Mouse (Mus musculus) midbrain, embryonic 10.5 days (tissue): Measurements from ENCODE around the gene Myd88. TPM values are rescaled to one million over a fixed set of nuclear protein-coding genes. Genes with fewer than 3 reads are reported as not detected.

Experiments used
- DNase-seq: peaks from one replicate; pipeline ENCODE4 v3.0.0-alpha.2; 2017; ENCODE audit warnings: low spot score
- H3K27ac ChIP-seq: fragments of 300-500 bp; sonication (generic); replicated peaks from 2 replicates; pipeline ENCODE4 v1.5.1; 2016; ENCODE audit warnings: mild to moderate bottlenecking
- H3K27me3 ChIP-seq: fragments of 300-500 bp; sonication (generic); 2 replicates; pipeline ENCODE4 v1.6.1; 2016; ENCODE audit warnings: low read depth, mild to moderate bottlenecking; ENCODE audit not compliant: poor library complexity, severe bottlenecking
- H3K36me3 ChIP-seq: fragments of 300-500 bp; sonication (generic); 2 replicates; pipeline ENCODE4 v1.6.1; 2016; ENCODE audit warnings: mild to moderate bottlenecking, moderate library complexity
- H3K4me1 ChIP-seq: fragments of 300-500 bp; sonication (generic); 2 replicates; pipeline ENCODE4 v1.6.1; 2016
- H3K4me3 ChIP-seq: fragments of 300-500 bp; sonication (generic); 2 replicates; pipeline ENCODE4 v1.5.1; 2016; ENCODE audit warnings: mild to moderate bottlenecking, moderate library complexity
- H3K9me3 ChIP-seq: fragments of 300-500 bp; sonication (generic); replicated peaks from 2 replicates; pipeline ENCODE4 v1.6.1; 2016; ENCODE audit warnings: mild to moderate bottlenecking
- WGBS: fragments of 180-500 bp; shearing (Covaris S2); methylation state at CpG from one replicate; pipeline ENCODE4 v1.1.7; 2016; 5-methylcytosine and 5-hydroxymethylcytosine counted together
- polyA plus RNA-seq: library from polyadenylated mRNA; unstranded; fragments of >200 nt; fragmentation: Nextera tagmentation; extraction: Ambion mirVana; gene quantifications from 2 replicates; pipeline ENCODE4 v1.2.1, GENCODE M21; 2016

The Myd88 gene
- polyA plus RNA-seq, 1 experiment from 2014 or later: 8.2 TPM

DNA sequence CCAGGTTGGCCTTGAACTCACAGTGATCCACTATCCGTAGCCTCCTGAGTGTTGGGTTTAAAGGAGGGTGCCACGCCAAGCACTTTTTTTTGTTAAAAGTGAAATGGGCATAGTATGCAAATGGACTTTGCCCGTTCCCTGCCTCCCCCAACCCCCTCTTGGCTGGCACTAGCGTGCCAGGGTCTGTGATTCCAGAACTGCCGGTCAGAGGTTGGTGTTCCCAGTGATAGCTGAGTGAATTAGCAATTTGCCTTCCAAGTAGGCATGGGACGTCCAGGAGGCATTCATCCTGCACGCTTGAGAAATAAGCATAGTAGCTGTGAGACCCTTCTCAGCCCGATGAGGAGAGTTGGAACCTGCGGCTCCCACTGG is 16.8 kb upstream of the Myd88 start:
- Histone ChIP-seq H3K27ac (no peak overlapping the region; the same call in 1 of the 2 replicates), H3K4me3 (peak overlapping the region; percentile 78), H3K36me3 (0 out of 2 replicates have a peak, but pooled peaks cover 3% of the 10 kb centered on the region), H3K4me1 (peaks cover 12% of the 10 kb centered on the region), H3K27me3 (peaks cover 7% of the 10 kb centered on the region; the same call in 1 of the 2 replicates), H3K9me3 (no peaks in the 10 kb centered on the region)
- 50% methylated on average over 9 of the region's 9 CpGs for WGBS
- DNase-seq: no peak

DNA sequence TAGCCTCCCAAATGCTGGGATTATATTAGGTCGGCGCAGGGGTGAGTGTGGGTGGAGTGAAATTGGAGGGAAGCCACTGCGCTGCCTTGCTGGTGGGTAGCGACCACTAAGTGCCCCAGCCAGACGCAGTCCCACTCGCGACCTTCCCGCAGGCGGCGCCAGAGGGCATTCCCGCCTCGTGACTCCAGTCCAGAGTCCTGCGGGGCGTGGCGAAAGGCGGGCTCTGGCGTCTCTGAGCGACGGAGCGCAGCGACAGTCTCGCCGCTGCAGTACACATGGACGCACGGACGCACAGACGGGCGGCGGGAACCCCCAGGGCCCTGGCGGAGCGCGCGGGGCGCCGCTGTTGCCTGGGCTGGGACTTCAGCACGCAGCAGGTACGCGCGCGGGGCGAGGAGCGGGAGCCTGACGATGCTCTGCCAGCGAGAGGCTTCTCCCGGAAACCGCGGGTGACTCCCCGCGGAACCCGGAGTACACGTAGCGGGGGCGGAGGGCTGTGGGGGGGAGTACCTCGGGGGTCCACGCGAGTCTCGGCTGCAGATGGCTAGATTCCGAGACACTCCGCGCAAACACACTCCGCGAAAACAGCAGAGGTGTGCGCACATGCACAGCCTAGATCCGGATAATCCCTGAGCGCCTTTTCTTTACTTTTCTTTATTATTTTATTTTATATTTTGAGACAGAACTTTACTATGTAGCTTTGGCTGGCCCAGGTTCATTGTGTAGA is 16.3 kb upstream of the Myd88 start, which contains the start of gene Xylb:
Gene Xylb, plus strand, starts transcription at position 51 of the 727 bp plus-strand sequence.
- 4% methylated on average over 65 of the region's 65 CpGs for WGBS
- Histone ChIP-seq H3K4me3 (peak within 1 kb of the TSS; percentile 78), H3K9me3 (no peaks in the 10 kb centered on the region), H3K36me3 (0 out of 2 replicates have a peak, but pooled peaks cover 3% of the 10 kb centered on the region), H3K4me1 (peaks cover 12% of the 10 kb centered on the region), H3K27me3 (peaks cover 7% of the 10 kb centered on the region; the same call in 1 of the 2 replicates), H3K27ac (peak within 1 kb of the TSS; percentile 89)
- DNase-seq: peak; percentile 90

DNA sequence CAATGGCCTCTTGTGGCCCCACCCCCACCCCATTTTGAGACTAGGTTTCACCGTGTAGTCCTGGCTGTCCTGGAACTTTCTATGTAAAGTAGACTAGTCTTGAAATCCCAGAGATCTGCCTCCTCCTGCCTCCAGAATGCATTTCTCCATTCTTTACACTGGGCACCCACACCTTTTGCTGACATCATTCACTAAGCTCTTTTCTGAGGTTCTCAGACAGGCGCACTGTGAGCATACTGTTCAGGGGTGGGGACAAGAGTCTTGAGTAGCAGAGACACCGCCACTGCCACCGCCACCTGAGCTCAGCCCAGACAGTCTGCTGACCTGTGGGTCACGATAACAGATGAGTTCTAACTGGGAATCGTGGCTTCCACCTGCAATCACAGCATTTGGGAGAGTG is 14.7 kb upstream of the Myd88 start:
- H3K4me1 ChIP-seq: peaks cover 12% of the 10 kb centered on the region
- H3K27me3 ChIP-seq: peaks cover 7% of the 10 kb centered on the region; the same call in 1 of the 2 replicates
- H3K36me3 ChIP-seq: peaks cover 6% of the 10 kb centered on the region
- 89% methylated on average over 6 of the region's 6 CpGs for WGBS
- H3K9me3 ChIP-seq: no peaks in the 10 kb centered on the region
- DNase-seq: no peak
- H3K27ac ChIP-seq: no peak overlapping the region
- no peak overlapping the region for H3K4me3 ChIP-seq

DNA sequence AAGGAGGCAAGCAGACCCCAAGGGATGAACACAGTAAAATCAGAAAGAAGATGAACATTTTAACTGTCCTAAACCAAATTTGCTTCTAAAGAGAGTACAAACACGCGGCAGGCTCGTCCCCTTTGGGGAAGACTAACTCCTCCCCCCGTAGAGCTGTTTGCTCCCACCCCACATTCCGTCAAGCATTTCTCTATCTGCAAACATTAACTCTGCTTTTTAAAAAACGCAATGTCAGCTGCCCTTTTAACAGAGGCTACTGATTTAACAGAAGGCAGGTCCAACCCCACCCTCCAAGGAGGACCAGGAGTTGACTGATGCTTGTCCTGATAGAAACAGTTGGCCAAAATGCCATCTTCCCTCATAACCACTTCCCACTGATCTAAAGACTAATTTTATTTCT is 12.7 kb upstream of the Myd88 start:
- H3K27me3 ChIP-seq: peaks cover 7% of the 10 kb centered on the region; the same call in 1 of the 2 replicates
- H3K4me1 ChIP-seq: peaks cover 12% of the 10 kb centered on the region
- peaks cover 25% of the 10 kb centered on the region for H3K36me3 ChIP-seq
- WGBS: 82% methylated on average over 6 of the region's 6 CpGs
- H3K27ac ChIP-seq: no peak overlapping the region
- no peaks in the 10 kb centered on the region for H3K9me3 ChIP-seq
- H3K4me3 ChIP-seq: no peak overlapping the region
- DNase-seq: no peak

DNA sequence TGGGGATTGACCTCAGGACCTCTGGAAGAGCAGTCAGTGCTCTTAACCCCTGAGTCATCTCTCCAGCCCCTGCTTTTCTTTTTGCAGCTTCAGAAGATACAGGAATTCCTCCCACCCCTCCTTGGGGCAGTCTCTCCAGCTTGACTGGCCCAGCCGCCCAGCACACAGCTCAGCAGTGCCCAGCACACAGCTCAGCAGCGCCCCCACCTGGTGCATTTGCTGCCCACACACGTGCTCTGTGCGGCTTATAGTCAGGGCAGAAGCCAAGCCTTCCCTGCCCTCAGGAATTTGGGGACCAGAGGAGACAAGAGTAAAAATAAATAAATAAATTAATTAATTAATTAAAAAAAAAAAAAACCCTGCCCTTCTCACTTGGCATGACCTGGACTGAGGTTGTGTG is 10.8 kb upstream of the Myd88 start:
- 24% methylated on average over 4 of the region's 4 CpGs for WGBS
- Histone ChIP-seq H3K9me3 (no peaks in the 10 kb centered on the region), H3K36me3 (peaks cover 42% of the 10 kb centered on the region), H3K4me1 (no peaks in the 10 kb centered on the region; the same call in 1 of the 2 replicates), H3K27ac (no peak overlapping the region), H3K27me3 (no peaks in the 10 kb centered on the region), H3K4me3 (no peak overlapping the region)
- DNase-seq: peak; percentile 80

DNA sequence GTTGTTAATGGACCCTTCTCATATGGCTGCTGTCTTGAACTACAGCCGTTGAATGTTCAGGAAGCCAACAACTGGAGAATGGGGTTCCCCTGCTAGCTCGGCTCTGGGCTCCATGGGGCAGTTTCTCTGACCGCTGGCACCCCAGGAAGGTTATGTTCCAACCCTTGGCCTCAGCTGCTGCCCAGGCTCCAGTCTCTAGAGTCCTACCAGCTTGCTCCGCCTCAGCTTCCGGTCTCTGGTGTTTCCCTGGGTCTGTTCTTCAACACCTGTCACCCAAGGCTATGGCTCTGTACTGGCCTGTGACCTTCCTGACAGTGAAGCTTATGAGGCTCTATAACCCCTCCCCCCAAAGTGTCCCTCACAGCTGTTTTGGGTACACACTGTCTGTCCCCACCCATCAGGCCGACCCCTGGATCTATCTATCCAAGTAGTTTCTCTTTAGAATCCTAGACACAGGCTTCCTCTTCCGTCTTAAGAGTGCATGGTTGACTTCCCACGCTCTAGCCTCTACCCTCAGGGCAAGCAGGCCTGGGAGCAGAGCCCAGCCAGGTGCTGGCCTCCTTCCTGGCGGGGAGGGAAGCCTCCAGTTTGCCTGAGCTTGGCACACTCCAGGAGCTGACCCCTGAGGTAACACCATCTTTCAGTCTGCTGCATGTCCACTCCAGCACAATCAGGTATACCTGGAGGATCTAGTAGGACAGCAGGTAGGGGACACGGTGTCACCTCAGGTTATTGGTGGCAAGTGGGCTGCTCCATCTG is 9.9 kb upstream of the Myd88 start:
- DNase-seq: no peak
- H3K4me3 ChIP-seq: no peak overlapping the region
- peaks cover 52% of the 10 kb centered on the region for H3K36me3 ChIP-seq

DNA sequence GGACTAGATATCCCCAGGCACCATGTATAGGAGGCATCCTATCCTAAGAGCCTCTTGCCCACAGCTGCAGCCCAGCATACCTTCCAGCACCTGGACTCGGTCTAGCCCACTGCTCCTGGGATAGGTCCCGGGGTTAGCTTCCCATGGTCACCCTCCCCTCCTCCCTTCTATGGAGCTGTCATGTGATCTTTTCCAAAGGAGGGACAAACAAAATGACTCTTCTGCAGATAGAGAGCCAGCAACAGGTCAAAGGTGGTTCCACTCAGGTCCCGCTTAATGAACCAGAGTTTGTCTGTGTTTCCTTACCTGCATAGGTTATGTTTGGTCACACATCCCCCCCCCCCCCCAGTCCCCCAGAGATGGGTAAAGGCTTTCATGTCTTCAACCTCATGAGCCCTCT is 9.3 kb upstream of the Myd88 start:
- H3K36me3 ChIP-seq: peaks cover 58% of the 10 kb centered on the region
- H3K27ac ChIP-seq: no peak overlapping the region
- WGBS: 95% methylated on average over 3 of the region's 3 CpGs
- no peak overlapping the region for H3K4me3 ChIP-seq
- H3K27me3 ChIP-seq: no peaks in the 10 kb centered on the region
- DNase-seq: no peak
- no peaks in the 10 kb centered on the region for H3K9me3 ChIP-seq
- H3K4me1 ChIP-seq: no peaks in the 10 kb centered on the region

More for the DNA sequence above, 9.9 kb upstream of the Myd88 start:
- WGBS: 92% methylated on average over 10 of the region's 10 CpGs
- Histone ChIP-seq H3K4me1 (no peaks in the 10 kb centered on the region), H3K27ac (no peak overlapping the region), H3K27me3 (no peaks in the 10 kb centered on the region), H3K9me3 (no peaks in the 10 kb centered on the region)

DNA sequence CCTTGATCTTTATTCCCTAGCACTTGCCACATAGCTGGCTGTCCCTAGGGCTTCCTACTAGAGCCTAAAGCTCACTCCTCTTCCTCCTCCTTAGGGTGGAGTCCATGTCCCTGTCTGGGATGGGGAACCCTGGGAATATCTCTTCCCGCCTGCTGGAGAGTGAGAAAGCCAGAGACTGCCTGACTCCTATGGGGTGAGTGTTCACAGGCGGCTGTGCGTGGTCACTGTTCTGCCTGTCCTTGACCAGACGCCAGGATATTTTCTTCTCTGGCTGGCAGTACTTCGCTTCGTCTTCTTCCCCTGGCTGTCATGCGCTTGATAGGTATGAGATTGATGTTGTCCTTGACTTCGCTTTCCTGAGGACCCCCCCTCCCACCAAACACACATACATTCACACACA is 5.2 kb upstream of the Myd88 start:
- Histone ChIP-seq H3K4me3 (no peak overlapping the region), H3K27me3 (no peaks in the 10 kb centered on the region), H3K9me3 (no peaks in the 10 kb centered on the region), H3K27ac (no peak overlapping the region), H3K4me1 (peaks cover 18% of the 10 kb centered on the region), H3K36me3 (peaks cover 86% of the 10 kb centered on the region)
- WGBS: 89% methylated on average over 8 of the region's 8 CpGs
- DNase-seq: no peak

DNA sequence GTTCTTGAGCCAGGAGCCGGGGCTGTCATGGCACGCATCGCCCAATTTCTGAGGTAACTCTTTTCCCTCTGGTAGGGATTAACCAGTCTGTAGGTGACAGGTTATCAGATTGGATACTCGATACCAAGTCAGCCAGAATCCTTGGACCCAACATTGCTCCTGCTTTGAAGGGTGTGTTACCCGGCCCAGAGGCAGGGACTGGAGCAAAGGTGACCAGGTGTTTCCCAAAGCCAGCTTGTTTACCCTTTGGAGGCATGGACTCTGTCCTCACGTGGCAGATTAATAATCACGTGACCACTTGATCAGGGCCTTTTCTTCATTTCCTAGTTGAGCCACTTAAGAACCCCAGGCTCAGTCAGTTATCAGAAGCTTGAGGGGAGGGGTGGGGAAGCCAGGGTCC is 1.5 kb upstream of the Myd88 start:
- H3K27me3 ChIP-seq: peaks cover 23% of the 10 kb centered on the region

DNA sequence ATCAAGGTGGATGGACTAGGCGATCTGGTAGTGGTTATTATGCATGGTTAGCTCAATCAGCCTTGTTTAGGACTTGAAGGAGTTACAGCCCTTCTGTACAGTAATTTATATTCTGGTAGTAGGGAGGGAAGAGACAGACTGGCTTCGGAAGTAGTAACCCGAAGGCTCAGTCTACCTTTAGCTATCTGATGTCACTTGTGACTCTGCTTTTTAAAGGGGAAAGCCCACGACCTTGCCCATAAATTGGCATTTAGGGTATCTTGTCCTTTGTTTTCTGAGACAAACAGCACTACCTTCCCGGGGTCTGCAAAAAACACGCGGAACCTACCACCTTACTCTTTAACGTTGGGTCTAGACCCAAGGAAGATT is 1.0 kb downstream of the Myd88 start:
- Histone ChIP-seq H3K27ac (peak overlapping the region; percentile 91), H3K27me3 (peaks cover 27% of the 10 kb centered on the region), H3K36me3 (peaks cover 27% of the 10 kb centered on the region), H3K4me3 (peak overlapping the region; percentile 84), H3K9me3 (no peaks in the 10 kb centered on the region), H3K4me1 (peaks cover 34% of the 10 kb centered on the region)
- DNase-seq: no peak
- 6% methylated on average over 8 of the region's 8 CpGs for WGBS

More for the DNA sequence above, 1.5 kb upstream of the Myd88 start:
- H3K4me3 ChIP-seq: peak overlapping the region; percentile 84; the same call in 1 of the 2 replicates
- peaks cover 52% of the 10 kb centered on the region for H3K36me3 ChIP-seq
- no peak overlapping the region for H3K27ac ChIP-seq
- 92% methylated on average over 7 of the region's 7 CpGs for WGBS
- DNase-seq: no peak
- peaks cover 34% of the 10 kb centered on the region for H3K4me1 ChIP-seq
- no peaks in the 10 kb centered on the region for H3K9me3 ChIP-seq

DNA sequence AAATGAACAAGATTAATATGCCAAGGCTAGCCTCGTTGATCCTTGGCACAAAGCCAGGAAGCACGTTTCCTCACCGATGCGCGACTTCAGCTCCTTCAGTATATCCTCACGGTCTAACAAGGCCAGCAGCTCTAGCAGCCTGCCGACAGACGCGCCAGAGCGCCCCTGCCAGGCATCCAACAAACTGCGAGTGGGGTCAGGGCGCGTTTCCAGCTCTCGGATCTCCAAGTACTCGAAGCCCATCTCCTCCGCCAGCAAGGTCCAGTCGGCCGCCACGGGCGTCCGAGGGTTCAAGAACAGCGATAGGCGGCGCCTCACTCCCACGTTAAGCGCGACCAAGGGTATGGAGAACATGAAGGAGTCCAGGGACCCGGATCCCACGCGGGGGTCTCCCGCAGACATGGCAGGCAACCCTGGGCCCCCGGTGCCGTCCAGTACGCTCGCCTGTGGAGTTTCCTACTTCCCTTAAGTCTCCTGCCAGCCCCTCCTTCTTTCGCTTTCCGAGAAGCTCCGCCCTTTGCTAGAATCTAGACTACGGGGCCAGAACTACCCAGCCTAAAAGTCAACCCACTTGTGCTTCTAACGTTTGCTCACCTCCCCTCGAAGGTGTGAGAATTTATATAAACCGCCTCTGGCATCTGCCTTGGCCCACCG is 1.5 kb downstream of the Myd88 start, which contains the start of gene Acaa1a:
Gene Acaa1a, plus strand, starts transcription at position 119 of the 654 bp plus-strand sequence.
- H3K27ac ChIP-seq: peak within 1 kb of the TSS; percentile 91
- 2% methylated on average over 43 of the region's 43 CpGs for WGBS
- DNase-seq: peak; percentile 59
- H3K4me3 ChIP-seq: peak within 1 kb of the TSS; percentile 84
- H3K4me1 ChIP-seq: peaks cover 34% of the 10 kb centered on the region
- peaks cover 27% of the 10 kb centered on the region for H3K27me3 ChIP-seq
- no peaks in the 10 kb centered on the region for H3K9me3 ChIP-seq
- peaks cover 22% of the 10 kb centered on the region for H3K36me3 ChIP-seq

DNA sequence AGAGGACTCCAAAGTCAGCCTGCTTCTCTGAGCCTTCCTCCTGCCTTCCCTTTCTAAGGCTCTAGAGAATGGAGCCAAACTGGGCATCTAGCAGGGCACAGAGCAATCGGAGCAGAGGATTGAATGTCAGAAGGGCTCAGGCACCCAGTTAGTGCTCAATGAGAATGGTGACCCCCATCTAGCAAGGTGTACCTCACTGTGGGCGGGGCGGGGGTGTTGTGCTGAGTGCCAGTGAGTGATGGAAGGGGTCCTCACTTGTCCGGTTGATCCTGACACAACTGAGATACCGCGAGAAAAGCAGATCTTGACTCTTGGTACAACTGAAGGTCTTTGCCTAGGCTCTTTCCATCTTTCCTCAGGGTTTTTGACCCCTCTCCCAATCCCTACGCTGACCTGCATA is 2.1 kb downstream of the Myd88 start:
- WGBS: 46% methylated on average over 7 of the region's 7 CpGs
- H3K4me3 ChIP-seq: peak overlapping the region; percentile 84
- H3K27ac ChIP-seq: no peak overlapping the region
- peaks cover 27% of the 10 kb centered on the region for H3K27me3 ChIP-seq
- peaks cover 16% of the 10 kb centered on the region for H3K36me3 ChIP-seq
- DNase-seq: no peak
- H3K4me1 ChIP-seq: peaks cover 34% of the 10 kb centered on the region
- H3K9me3 ChIP-seq: no peaks in the 10 kb centered on the region
